Mouse (Mus musculus): ENCODE results near the gene Thbs1.
"Not testable (repeated sequence)": the region's sequence is repeated elsewhere in the genome, so short reads cannot be mapped to it uniquely, and the experiment has no call there.

The Thbs1 gene

DNA sequence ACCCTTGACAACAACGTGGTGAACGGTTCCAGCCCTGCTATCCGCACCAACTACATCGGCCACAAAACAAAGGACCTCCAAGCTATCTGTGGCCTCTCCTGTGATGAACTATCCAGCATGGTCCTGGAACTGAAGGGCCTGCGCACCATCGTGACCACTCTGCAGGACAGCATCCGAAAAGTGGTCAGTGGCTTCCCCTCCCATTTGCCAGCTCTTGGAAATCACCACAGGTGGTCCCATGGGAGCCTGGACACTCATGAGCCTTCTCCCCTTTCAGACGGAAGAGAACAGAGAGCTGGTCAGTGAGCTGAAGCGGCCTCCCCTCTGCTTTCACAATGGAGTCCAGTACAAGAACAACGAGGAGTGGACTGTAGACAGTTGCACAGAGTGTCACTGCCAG lies 3.0 kb downstream of the Thbs1 start:
- DNase-seq: no peak

GRCm38 (mm10) chr2:118115647-118116046 lies 4.0 kb downstream of the Thbs1 start:
- DNase-seq: no peak

- DNase-seq: no peak
Measured at GRCm38 (mm10) chr2:118116180-118116579, 4.5 kb downstream of the Thbs1 start.

GRCm38 (mm10) chr2:118116754-118117290 lies 5.1 kb downstream of the Thbs1 start:
- DNase-seq: no peak

DNA sequence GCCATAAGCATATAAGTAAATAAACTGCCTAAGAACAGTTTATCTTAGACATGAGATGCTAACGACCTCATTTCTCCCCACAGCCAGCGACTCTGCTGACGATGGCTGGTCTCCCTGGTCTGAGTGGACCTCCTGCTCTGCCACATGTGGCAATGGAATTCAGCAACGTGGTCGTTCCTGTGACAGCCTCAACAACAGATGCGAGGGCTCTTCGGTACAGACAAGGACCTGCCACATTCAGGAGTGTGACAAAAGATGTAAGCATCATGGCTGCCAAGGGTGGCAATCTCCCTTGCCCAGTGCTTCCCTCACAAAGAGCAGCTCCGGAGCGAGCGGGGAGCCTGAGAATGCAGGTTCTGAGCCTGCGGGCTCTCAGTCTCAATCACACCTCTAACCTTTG lies 5.7 kb downstream of the Thbs1 start:
- DNase-seq: no peak

DNA sequence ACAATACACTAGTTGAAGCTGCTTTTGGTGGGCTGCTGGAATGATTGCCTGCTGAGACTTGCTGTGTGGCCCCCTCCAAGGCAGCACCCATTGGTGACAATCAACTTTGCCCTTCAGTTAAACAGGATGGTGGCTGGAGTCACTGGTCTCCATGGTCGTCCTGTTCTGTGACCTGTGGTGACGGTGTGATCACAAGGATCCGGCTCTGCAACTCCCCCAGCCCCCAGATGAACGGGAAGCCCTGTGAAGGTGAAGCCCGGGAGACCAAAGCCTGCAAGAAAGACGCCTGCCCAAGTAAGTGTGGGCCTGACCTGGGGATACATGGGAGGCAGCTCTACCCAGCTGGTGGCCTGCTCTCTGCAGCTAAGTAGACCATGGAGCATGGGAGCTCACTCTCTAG lies 6.4 kb downstream of the Thbs1 start:
- no peak for DNase-seq

DNA sequence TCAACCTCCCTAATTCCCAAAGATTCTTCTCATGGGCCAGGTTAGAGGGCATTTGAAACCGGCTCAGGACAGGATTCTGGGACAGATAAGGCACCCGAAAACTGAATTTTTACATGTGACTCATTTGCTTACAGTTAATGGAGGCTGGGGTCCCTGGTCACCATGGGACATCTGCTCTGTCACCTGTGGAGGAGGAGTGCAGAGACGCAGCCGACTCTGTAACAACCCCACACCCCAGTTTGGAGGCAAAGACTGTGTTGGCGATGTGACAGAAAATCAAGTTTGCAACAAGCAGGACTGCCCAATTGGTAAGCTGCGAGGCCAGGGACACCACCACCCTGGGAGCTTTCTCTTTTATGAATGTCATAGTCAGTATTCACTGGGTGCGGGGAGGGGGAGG lies 6.8 kb downstream of the Thbs1 start:
- no peak for DNase-seq

- no peak for DNase-seq
Measured at GRCm38 (mm10) chr2:118119684-118120083, 8.0 kb downstream of the Thbs1 start.

GRCm38 (mm10) chr2:118120095-118120494 lies 8.4 kb downstream of the Thbs1 start:
- DNase-seq: no peak

DNA sequence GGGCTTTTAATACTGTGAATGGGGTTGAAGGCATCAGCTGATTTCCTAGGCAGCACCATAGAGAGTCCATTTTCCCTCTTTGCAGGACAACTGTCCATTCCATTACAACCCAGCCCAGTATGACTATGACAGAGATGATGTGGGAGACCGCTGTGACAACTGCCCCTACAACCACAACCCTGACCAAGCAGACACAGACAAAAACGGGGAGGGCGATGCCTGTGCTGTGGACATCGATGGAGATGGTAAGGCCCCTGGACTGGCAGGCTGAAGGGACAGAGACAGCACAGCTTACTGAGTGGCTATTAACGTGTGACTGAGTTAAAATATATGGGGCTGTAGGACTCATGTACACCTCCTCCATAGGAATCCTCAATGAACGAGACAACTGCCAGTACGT lies 9.1 kb downstream of the Thbs1 start:
- DNase-seq: no peak

- no peak for DNase-seq
Measured at GRCm38 (mm10) chr2:118122291-118122690, 10.6 kb downstream of the Thbs1 start.

GRCm38 (mm10) chr2:118123743-118124142 lies 12.1 kb downstream of the Thbs1 start:
- DNase-seq: no peak

GRCm38 (mm10) chr2:118124437-118124836 lies 12.8 kb downstream of the Thbs1 start:
- no peak for DNase-seq

DNA sequence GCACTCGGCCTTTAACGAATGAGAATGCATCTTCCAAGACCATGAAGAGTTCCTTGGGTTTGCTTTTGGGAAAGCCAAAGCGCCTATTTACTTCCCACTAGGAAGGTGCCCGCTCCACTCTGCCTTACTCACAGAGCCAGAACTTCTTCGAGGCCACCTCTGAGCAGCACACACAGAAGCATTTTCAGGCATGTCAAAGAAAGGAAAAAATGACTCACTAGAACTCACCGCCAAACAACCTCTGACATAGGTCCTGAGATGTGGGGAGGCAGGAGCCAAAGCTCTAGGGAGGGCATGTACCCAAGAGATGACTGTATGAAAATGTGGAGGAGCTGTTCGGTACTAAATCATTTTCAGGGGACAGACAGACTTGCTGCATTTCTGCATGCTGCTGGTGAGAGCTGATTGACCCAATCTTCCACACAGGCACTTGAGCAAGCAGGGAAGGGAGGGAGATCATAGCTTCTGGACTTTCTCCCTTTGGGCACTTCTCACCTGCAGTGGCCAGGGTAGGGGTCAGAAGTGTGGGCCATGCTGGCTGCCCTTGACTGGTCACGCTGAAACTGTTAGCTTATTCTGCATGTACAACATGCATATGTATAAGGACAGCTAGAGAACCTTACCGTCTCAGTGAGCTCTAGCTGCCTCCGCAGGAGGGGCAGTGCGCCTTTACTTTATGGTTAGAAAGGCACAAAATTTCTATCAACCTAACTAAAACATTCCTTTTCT lies 13.7 kb downstream of the Thbs1 start:
- no peak for DNase-seq

DNA sequence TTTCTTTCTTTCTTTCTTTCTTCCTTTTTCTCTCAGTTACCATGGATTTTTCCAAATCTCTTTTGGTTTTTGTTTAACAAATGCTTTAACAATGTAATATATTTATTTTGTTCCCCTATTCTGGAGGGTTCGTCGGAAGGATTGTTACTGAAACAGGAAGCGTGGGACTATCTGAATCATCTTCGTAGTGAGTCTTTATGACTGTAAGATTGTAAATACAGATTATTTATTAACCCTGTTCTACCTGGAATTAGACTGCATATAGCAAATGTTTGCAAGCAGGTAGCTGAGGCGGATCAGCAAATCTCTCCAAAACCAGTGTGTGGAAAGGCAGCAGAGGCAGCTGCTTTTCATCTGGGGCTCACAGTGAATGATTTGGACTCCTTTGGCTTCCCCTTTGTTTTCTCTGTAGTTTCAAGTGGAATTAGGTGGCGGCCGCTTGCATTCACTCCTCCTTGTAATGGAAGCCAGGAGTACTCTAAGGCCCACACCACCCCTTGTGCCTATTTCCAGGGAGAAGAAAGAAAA lies 14.3 kb downstream of the Thbs1 start:
- DNase-seq: no peak

- DNase-seq: no peak
Measured at GRCm38 (mm10) chr2:118127516-118128288, 16.0 kb downstream of the Thbs1 start.

DNA sequence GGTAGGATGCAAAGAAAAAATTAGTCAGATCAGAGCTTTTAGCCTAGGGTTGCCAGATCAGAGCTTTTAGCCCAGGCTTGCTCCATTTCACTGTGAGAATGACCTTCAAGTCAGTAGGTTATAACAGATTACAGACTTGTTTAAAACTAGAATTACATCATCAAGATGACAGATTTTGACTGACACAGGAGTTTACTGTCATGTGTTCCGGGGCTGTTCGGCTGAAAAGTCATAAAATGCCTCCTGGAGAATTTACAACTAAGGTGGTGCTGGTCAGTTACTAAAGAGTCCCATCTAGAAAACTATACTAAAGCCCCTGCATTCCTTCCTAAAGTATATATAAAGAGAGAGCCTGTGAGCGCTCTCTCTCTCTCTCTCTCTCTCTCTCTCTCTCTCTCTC lies 16.6 kb downstream of the Thbs1 start:
- no peak for DNase-seq

DNA sequence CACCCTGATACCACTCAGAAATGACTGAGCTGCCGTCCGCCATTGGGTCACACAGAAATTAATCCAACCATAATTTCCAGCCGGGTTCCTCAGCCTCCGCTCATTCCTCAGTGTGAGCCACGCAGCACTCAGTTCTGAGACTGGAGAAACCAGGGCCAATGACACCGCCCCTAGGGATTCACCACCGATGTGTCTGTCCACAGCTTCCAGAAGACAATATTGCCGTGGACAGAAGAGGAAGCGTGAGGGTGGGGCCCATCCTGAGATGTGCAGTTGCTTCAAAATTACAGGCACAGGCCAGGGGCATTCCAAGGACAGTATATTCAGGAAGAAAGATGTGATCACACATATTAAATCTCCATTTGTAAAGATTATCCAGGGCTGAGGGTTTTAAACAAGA lies 25.4 kb downstream of the Thbs1 start:
- no peak for DNase-seq

DNA sequence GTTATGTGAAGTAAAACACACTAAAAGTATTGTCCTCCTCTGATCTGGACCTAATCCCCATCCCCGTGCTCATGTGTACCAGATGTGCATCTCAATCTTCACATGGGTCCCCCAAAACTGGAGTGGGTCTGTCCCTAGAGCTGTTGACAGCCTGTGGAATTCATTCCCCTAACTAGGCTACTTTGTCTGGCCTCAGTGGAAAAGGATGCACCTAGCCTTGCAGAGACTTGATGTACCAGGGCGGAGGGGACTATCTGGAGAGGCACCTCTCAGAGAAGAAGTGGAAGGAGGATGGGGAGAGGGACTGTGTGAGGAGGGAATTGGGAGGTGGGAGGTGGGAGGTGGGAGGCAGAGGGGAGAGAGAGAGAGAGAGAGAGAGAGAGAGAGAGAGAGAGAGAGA lies 26.1 kb downstream of the Thbs1 start:
- DNase-seq: no peak

DNA sequence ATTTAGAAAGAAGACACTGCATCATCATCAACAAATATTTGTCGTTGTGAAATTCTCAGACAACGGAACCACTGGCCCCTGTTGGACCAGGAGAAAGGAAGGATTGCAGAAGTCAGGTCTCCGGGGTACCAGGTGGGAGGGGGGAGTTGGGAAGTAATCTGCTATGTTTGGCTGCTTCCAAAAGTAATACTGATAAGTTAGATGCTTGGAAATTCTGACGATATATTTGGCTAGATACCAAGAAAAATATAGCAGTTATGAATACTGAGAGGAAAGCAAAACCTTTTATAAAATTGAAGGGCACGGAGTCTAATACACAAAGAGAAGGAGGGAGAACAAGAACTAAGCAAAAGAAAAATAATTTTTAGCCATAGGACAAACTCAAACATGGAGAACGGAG lies 27.6 kb downstream of the Thbs1 start:
- DNase-seq: no peak

GRCm38 (mm10) chr2:118141651-118142050 lies 30.0 kb downstream of the Thbs1 start:
- DNase-seq: no peak

- DNase-seq: not testable (repeated sequence)
Measured at GRCm38 (mm10) chr2:118147749-118148148, 36.1 kb downstream of the Thbs1 start.

GRCm38 (mm10) chr2:118148321-118149142 lies 36.9 kb downstream of the Thbs1 start:
- DNase-seq: no peak
